Mouse (Mus musculus): ENCODE measurements at regions not wholly inside any gene's neighbourhood (a gene's known extent, or its start where the extent isn't known, plus 50 kb on each side); places are given as distances from the start of the nearest gene placed in this dataset.

- peak; percentile 44 for DNase-seq
Measured at GRCm38 (mm10) chr6:141041358-141041757, 207.7 kb upstream of the Pde3a start.

DNA sequence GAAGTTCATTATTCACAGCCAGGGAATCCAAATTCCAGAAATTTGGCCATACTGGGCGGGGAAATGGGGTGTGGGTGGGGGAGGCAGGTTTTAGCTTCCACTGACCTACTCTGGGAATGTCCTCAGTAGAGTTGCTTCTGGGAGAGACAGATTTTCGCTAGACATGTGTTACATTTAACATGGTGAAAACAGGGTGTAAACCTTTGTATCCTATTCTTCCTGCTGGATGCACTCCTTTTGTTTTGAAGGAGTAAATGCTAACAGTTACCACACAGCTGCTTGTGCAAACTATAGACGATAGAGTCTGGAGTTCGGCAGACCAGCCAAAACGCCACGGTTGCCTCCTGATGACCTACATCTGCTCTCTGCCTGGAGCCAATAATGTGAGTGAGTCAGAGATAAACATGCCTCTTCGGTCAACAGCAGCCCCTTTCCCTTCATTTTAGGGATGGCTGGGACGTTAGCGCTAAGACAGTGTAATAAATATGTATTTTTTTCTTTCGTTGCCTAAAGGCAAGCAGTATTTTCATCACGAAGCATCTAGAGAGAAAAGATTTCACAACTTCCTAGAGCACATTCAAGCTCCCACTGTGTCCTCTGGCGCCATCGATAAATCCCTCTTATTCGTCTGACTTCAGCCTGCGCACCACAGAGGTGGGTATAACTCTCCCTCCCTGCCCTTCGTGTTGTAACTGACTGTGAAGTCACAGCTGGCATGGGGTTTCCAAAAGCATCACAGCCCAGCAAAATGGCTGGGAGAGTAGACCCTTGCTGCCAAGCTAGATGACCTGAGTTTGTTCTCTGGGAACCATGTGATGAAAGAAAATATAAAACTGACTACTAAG is 207.1 kb upstream of the Pde3a start:
- peak; percentile 55 for DNase-seq

DNA sequence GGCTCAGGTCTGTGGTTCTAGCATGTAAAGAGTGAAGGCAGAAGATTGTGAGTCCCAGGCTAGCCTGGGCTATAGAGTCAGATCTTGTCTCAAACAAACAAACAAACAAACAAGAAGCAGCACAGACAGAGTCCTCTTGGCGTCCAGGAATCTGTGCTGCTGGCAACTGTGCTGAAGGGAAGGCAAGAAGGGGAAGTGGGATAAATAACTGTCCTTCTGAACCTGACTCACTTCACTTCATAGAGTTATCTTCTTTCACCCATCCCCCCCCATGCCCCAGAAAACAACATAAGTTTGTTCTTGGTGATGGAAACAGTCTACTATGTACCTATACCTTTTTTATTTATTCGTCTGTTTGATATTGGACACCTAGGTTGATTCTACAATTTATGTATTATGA is 200.8 kb upstream of the Pde3a start:
- DNase-seq: no peak

DNA sequence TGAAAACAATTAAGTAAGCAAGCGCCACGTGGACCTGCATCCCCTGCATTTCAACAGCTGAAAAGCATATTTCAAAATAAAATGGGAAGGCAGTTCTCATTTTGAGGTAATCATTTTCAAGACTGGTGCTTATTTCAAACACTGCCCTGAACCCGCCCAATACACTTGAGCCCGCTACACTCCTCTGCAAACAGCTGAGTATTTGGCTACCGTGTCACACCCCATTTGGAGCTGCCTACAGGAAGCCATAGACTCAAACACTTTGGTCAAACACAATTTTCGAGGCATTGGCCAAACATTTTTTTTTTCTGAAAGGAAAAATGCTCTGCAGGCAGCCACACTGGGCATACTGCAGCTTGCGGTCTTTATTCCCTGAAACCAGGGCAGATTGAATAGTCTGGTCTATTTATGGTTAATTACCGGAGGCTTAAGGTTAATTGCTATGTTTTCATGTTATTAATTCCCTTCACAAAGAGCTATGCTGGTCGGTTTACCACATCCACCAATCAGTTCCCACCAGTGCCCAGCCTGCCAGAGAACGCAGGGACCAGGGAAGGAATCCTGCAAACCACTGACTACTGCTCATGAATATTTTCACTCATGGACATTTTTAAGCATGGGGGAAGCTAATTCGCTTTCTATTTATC is 198.9 kb upstream of the Pde3a start:
- no peak for DNase-seq

DNA sequence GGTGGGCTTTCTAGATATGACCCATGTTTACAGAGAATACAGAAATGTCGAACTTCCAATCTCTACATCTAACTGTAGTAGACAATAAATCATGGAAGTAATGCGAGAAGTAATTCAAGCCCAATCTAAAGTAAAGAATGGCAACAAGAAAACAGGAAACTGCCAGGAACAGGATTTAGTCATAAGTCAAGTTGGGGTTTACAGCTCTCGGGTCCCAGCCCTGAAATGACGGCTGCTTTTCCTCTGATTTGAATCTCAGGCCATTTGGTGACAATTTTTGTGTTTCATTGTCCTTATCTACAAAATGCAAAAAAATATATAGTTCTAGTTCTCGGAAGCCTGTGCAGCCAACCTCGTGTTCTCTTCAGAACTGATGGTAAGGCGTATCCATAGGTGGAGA is 195.0 kb upstream of the Pde3a start:
- DNase-seq: peak; percentile 24

- no peak for DNase-seq
Measured at GRCm38 (mm10) chr6:141059250-141059916, 189.7 kb upstream of the Pde3a start.

DNA sequence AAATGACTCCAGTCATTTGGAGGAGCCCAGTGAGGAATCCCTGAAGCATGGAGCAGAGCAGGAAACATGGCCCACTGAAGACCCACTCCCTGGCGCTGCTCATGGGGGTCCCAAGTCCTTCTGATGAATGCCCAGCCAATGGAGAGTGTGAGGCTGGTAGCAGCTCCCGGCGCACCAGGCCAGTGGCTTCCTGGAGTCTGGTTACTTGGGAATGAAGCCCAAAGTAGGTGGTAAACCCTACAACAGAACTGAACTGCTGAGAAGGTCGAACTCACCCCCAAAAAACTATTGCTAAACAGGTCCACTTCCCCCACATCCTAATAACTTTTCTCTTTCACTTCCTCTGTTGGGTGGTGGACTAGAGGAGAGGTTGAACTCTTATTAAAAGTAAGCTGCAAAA is 183.3 kb upstream of the Pde3a start:
- DNase-seq: no peak

DNA sequence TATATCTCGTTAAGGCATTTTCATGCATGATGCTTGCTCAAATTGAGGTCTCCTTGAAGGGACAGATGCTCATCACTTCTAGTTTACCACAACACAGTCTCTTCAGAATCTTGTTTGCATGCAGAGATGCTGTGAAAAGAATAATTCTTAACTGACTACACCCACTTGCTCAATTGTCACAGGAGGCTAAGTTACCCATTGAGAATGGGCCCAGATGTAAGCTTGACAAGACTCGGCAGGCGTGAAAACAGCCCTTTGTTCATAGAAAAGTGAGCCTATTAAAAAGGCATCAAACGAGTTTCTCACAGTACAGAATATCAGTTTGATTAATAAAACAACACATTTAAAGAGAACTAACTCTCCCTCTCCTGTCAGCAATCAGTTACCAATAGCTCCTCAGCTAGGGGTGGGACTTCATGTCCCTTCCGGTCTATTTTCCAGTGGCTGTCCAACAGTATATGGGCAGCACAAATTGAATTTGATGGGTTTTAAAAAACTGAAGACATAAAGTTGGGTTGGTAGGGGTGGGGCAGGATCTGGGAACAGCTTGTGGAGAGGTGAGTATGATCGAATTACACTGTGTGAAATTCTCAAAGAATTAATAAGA is 180.1 kb upstream of the Pde3a start:
- no peak for DNase-seq

GRCm38 (mm10) chr6:141069896-141070295 is 179.2 kb upstream of the Pde3a start:
- DNase-seq: no peak

DNA sequence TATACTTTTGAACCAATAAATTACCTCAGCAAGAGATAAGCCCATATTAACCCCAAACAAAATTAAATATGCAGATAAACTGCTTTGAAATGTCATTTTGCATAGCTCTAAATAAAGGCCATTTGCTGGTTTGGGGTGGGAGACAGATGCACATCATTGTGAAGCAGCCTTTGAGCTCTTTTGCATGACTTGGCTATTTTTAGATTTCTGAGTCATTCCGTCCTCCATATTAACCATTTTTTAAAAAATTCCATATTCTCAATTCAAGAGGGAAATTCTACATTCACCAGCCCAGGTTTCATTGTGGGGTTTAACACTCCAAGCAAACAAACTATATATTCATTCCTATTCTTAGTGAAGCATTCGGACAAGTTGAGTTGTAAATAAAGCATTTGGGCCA is 177.6 kb upstream of the Pde3a start:
- no peak for DNase-seq

- DNase-seq: peak; percentile 30
Measured at GRCm38 (mm10) chr6:141091076-141091780, 157.8 kb upstream of the Pde3a start.

DNA sequence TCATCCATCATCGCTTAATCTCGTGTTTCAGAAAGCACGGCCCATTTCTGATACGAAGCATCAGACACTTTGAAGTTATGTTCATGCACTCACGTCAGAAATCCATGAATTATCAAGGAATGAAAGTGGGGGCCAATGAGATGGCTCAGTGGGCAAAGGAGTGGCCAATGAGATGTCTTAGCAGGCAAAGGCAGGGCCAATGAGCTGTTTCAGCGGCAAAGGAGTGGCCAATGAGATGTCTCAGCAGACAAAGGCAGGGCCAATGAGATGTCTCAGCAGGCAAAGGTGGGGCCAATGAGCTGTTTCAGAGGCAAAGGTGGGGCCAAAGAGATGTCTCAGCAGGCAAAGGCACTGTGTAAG is 157.3 kb upstream of the Pde3a start:
- DNase-seq: no peak

- peak; percentile 3 for DNase-seq
Measured at GRCm38 (mm10) chr6:141097338-141098122, 151.5 kb upstream of the Pde3a start.

- DNase-seq: peak; percentile 4
Measured at GRCm38 (mm10) chr6:141118287-141118686, 130.8 kb upstream of the Pde3a start.

- DNase-seq: no peak
Measured at GRCm38 (mm10) chr6:141126614-141127396, 122.3 kb upstream of the Pde3a start.

DNA sequence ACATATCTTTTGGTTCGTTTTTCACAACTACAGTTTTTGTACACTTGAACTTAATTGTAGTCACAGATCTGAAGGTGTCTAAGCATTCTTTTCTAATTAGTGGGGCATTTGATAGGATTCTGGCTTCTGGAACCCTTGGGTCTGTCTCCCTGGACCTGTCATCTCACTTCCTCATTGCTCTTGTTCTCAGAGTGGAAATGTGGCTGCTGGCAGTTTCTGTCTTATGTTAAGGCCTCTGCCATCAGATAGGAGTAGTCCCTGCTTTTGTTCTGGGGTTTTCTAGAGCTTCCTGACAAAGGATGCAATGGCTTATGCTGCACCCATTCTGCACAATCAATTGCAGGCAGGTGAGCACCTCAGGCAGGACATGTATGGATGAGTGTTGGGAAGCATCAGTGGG is 119.5 kb upstream of the Pde3a start:
- DNase-seq: no peak

GRCm38 (mm10) chr6:141134176-141134575 is 114.9 kb upstream of the Pde3a start:
- DNase-seq: no peak

- no peak for DNase-seq
Measured at GRCm38 (mm10) chr6:141136664-141137375, 112.2 kb upstream of the Pde3a start.

GRCm38 (mm10) chr6:141141016-141141415 is 108.1 kb upstream of the Pde3a start:
- DNase-seq: no peak

DNA sequence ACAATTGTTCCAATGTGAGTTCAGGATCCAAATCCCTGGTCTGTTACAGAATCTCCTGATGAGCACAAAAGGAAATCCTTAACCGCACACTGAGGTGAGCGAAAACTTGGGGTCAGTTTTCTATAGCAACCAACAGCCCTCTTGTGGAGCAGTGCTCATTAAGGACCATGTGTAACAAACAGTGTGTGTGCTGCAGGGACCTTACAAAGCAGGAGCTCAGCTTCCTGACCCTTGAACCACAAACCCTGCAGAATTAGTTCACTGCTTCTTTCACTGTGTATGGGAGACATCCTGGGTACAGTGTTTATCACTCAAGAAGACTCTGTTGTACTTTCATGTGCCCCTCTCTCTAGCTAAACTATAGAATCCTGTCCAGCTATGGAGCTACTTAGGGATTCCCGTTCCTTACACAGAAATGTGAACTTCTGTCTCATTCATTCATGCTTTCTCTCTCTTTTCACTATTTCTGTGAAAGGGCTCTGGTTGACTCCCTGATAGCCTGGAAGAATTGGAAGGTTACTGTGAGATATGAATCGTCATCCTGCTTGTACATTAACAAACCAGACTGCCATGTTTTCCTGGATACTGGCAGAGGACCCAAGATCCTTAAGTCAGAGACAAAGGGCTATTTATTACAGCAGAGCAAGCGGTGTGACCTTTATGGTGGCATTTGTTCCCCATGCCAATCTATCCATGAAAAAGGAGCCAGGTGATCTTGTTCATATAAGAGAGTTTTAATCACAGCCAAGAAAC is 100.5 kb upstream of the Pde3a start:
- no peak for DNase-seq

All from kidney, postnatal 14 days (tissue).